Mouse (Mus musculus) heart, embryonic 14.5 days (tissue): Measurements from ENCODE around the gene Gm17190. TPM values are rescaled to one million over a fixed set of nuclear protein-coding genes. Genes with fewer than 3 reads are reported as not detected.

Source experiments
- ATAC-seq: fragments of 200-750 bp; cut with Nextera tagmentation; 2 replicates; pipeline ENCODE4 v1.8.0; 2017; ENCODE audit warnings: low read depth, moderate TSS enrichment; ENCODE audit not compliant: insufficient number of reproducible peaks, insufficient read depth, low FRiP score
- H3K27ac ChIP-seq, 2 experiments: fragments of 200-500 bp in 1 of 2; fragments of 300-500 bp in 1 of 2; sonication (generic) in 1 of 2; replicated peaks in 1 of 2; 2 replicates each; pipeline ENCODE4 v1.5.1; 2012 to 2014; ENCODE audit warnings: low read depth in 2 of 2, low read length in 2 of 2, control low read depth in 1 of 2, mild to moderate bottlenecking in 1 of 2, mixed read lengths in 1 of 2; ENCODE audit not compliant: control insufficient read depth in 1 of 2, insufficient read depth in 1 of 2
- H3K27me3 ChIP-seq: fragments of 300-500 bp; sonication (generic); 2 replicates; pipeline ENCODE4 v1.6.1; 2014; ENCODE audit warnings: mild to moderate bottlenecking, low read length, control low read depth; ENCODE audit not compliant: control insufficient read depth, insufficient read depth
- H3K36me3 ChIP-seq: fragments of 300-500 bp; sonication (generic); 2 replicates; pipeline ENCODE4 v1.6.1; 2014; ENCODE audit warnings: mild to moderate bottlenecking, control low read depth, low read length, mixed read lengths; ENCODE audit not compliant: control insufficient read depth, insufficient read depth
- H3K4me1 ChIP-seq, 2 experiments: fragments of 200-500 bp in 1 of 2; fragments of 300-500 bp in 1 of 2; sonication (generic) in 1 of 2; 2 replicates each; pipeline ENCODE4 v1.6.1; 2012 to 2014; ENCODE audit warnings: low read length in 2 of 2, control low read depth in 1 of 2, mixed read lengths in 1 of 2; ENCODE audit not compliant: control insufficient read depth in 2 of 2, insufficient read depth in 2 of 2
- H3K4me2 ChIP-seq: fragments of 300-500 bp; sonication (generic); 2 replicates; pipeline ENCODE4 v1.6.1; 2014; ENCODE audit warnings: mild to moderate bottlenecking, low read length
- H3K4me3 ChIP-seq, 2 experiments: fragments of 200-500 bp in 1 of 2; fragments of 300-500 bp in 1 of 2; sonication (generic) in 1 of 2; 2 replicates each; pipeline ENCODE4 v1.5.1; 2012 to 2014; ENCODE audit warnings: low read length in 2 of 2, mild to moderate bottlenecking in 2 of 2, control low read depth in 1 of 2, low read depth in 1 of 2, moderate library complexity in 1 of 2; ENCODE audit not compliant: control insufficient read depth in 1 of 2, insufficient read depth in 1 of 2
- H3K9ac ChIP-seq: fragments of 300-500 bp; sonication (generic); 2 replicates; pipeline ENCODE4 v1.6.1; 2014; ENCODE audit warnings: mild to moderate bottlenecking, low read length
- H3K9me3 ChIP-seq: fragments of 300-500 bp; sonication (generic); 2 replicates; pipeline ENCODE4 v1.6.1; 2016; ENCODE audit warnings: low read length, control low read depth; ENCODE audit not compliant: control insufficient read depth
- WGBS: fragments of 180-500 bp; shearing (Covaris S2); extraction: QIAGEN DNeasy Blood & Tissue Kit; methylation state at CpG from one replicate; pipeline ENCODE4 v1.1.7; 2014; 5-methylcytosine and 5-hydroxymethylcytosine counted together
- polyA plus RNA-seq: library from polyadenylated mRNA; unstranded; fragments of >200 nt; fragmentation: Nextera tagmentation; extraction: Ambion mirVana; gene quantifications from 2 replicates; pipeline ENCODE4 v1.2.1, GENCODE M21; 2014

The Gm17190 gene
- polyA plus RNA-seq, 1 experiment from 2014 or later, result not detected

DNA sequence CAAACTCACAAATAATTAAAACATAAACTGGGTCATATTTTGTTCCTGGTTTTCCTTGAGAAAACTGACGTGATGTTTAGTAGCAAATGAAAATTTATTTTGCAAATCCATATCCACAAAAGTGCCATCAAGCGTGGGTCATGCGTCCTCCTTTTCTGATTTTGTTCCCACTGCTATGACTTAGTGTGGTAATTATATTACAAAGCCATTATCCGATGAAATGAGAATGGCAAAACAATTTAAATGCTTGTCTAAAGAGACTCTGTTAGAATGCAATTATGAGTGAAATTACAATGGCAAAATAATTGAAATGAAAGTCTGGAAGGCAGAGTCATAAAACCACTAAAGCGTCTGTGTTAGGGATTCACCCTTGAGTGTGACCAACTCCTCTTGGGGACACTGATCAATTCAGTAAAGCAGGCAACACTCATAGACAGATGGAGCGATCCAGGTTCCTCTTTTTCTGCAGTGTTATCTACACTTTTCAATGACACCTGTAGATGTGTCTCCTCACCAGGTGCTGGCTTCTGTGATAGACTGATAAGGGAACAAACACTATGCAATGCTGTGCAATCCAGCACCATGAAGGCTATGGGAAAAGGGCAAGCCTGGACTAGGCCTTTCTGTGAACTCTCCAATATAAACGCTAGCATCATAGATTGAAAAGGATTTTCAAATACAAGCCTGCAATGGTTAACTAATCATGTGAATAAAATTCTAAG lies 3.9 kb downstream of the Gm17190 start:
- Histone ChIP-seq H3K9ac (no peak overlapping the region), H3K4me1 (no peaks in the 10 kb centered on the region), H3K27me3 (no peaks in the 10 kb centered on the region), H3K9me3 (no peaks in the 10 kb centered on the region), H3K4me3 (no peak overlapping the region), H3K27ac (no peak overlapping the region), H3K36me3 (no peaks in the 10 kb centered on the region), H3K4me2 (no peak overlapping the region)
- WGBS, result 82% methylated on average over 7 of the region's 7 CpGs
- ATAC-seq, result no peak

- Histone ChIP-seq H3K4me3 (no peak overlapping the region), H3K27ac (no peak overlapping the region), H3K27me3 (no peaks in the 10 kb centered on the region), H3K36me3 (no peaks in the 10 kb centered on the region), H3K9ac (no peak overlapping the region), H3K4me1 (no peaks in the 10 kb centered on the region), H3K9me3 (no peaks in the 10 kb centered on the region), H3K4me2 (no peak overlapping the region)
- no peak for ATAC-seq
- WGBS, result 52% methylated on average over 4 of the region's 4 CpGs
Observed at GRCm38 (mm10) chr13:96090929-96091328, 9.1 kb downstream of the Gm17190 start.

GRCm38 (mm10) chr13:96106367-96106766 lies 24.5 kb downstream of the Gm17190 start:
- 68% methylated on average over 4 of the region's 4 CpGs for WGBS
- no peak overlapping the region for H3K9ac ChIP-seq
- H3K27me3 ChIP-seq, result no peaks in the 10 kb centered on the region
- H3K4me1 ChIP-seq, result no peaks in the 10 kb centered on the region
- no peak overlapping the region for H3K4me2 ChIP-seq
- H3K27ac ChIP-seq, result no peak overlapping the region
- no peak overlapping the region for H3K4me3 ChIP-seq
- no peak for ATAC-seq
- no peaks in the 10 kb centered on the region for H3K36me3 ChIP-seq
- H3K9me3 ChIP-seq, result no peaks in the 10 kb centered on the region

DNA sequence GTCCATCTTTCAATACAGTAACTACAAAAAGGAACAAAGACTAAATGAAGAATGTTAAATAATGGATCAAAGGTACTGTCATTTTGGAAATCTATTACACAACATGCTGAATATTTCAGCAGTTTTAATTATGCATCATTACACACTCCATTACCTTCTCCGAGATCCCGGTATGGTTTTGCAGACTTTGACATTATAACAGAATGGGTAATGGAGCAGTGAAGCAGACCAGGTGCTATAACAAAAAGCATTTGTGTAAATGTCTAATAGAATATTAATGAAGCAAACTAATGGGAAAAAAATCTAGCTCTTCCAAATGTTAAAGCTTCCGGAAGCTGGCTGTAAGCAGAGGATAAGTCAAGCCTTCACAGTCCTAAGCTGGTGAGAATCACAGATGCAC lies 28.9 kb downstream of the Gm17190 start:
- 88% methylated on average over 3 of the region's 3 CpGs for WGBS
- Histone ChIP-seq H3K4me1 (no peaks in the 10 kb centered on the region), H3K27ac (no peak overlapping the region), H3K4me2 (no peak overlapping the region), H3K36me3 (no peaks in the 10 kb centered on the region), H3K4me3 (no peak overlapping the region), H3K9ac (no peak overlapping the region), H3K9me3 (no peaks in the 10 kb centered on the region), H3K27me3 (no peaks in the 10 kb centered on the region)
- no peak for ATAC-seq

DNA sequence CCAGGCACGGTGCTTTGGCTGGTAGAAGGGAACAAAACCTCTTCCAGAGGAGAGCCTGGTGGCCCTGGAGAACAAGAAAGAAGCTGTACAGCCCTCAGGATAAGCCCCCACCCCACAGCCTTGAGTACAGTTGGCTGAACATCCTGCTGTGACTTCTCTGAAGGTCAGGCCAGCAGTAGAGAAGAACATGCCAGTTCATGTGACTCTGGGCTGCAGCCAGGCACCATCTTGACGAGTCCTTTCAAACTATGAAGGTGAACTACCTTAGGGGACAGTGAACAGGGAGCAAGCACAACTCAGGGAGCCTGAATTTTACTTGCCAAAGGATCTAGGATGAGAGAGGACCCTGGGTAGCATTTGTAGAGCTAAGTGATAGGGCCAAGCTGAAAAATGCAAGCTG lies 30.9 kb downstream of the Gm17190 start:
- Histone ChIP-seq H3K9me3 (no peaks in the 10 kb centered on the region), H3K36me3 (no peaks in the 10 kb centered on the region), H3K4me3 (no peak overlapping the region), H3K4me1 (no peaks in the 10 kb centered on the region), H3K9ac (no peak overlapping the region), H3K27me3 (no peaks in the 10 kb centered on the region), H3K27ac (no peak overlapping the region), H3K4me2 (no peak overlapping the region)
- no peak for ATAC-seq
- WGBS, result 66% methylated on average over 2 of the region's 2 CpGs

GRCm38 (mm10) chr13:96125011-96125410 lies 43.2 kb downstream of the Gm17190 start:
- no peaks in the 10 kb centered on the region for H3K9me3 ChIP-seq
- H3K4me2 ChIP-seq, result no peak overlapping the region
- WGBS, result 33% methylated on average over 5 of the region's 5 CpGs
- no peaks in the 10 kb centered on the region; a peak in 1 of 4 replicates for H3K4me1 ChIP-seq
- no peaks in the 10 kb centered on the region for H3K36me3 ChIP-seq
- H3K27me3 ChIP-seq, result peaks cover 20% of the 10 kb centered on the region
- no peak overlapping the region for H3K9ac ChIP-seq
- H3K27ac ChIP-seq, result no peak overlapping the region
- H3K4me3 ChIP-seq, result no peak overlapping the region
- no peak for ATAC-seq

- ATAC-seq, result no peak
- no peaks in the 10 kb centered on the region for H3K9me3 ChIP-seq
- WGBS, result 73% methylated on average over 6 of the region's 6 CpGs
- no peak overlapping the region for H3K4me2 ChIP-seq
- peaks cover 37% of the 10 kb centered on the region for H3K27me3 ChIP-seq
- H3K9ac ChIP-seq, result no peak overlapping the region
- H3K4me3 ChIP-seq, result no peak overlapping the region
- H3K36me3 ChIP-seq, result no peaks in the 10 kb centered on the region
- peaks cover 0 to 4% of the 10 kb centered on the region in 2 experiments; a peak in 2 of 4 replicates for H3K4me1 ChIP-seq
- no peak overlapping the region for H3K27ac ChIP-seq
Observed at GRCm38 (mm10) chr13:96126669-96127068, 44.8 kb downstream of the Gm17190 start.

DNA sequence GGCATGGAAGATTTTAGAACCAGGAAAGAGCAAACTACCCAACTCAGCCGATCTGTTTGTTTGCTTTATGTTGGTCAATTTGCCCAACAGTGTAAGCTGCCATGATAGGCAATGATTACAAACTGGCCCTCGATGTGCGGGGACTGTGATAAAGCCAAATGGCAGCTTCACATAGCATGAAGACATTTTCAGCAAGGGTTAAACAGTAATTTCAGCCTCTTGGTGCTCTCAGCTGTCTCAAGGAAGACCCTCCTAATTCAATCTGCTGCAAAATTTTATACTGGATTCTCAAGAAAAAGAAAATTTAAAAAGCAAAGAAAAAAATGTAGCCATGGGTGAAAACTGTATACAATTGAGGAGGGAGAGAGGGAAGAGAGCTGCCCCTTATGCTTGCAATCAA lies 47.2 kb downstream of the Gm17190 start:
- Histone ChIP-seq H3K36me3 (no peaks in the 10 kb centered on the region), H3K4me2 (no peak overlapping the region), H3K9me3 (no peaks in the 10 kb centered on the region), H3K27ac (no peak overlapping the region), H3K9ac (no peak overlapping the region), H3K27me3 (peaks cover 61% of the 10 kb centered on the region), H3K4me3 (no peak overlapping the region), H3K4me1 (peaks cover 2 to 17% of the 10 kb centered on the region in 2 experiments; a peak in 2 of 4 replicates)
- 66% methylated on average over 3 of the region's 3 CpGs for WGBS
- no peak for ATAC-seq
